Mouse (Mus musculus) thymus, adult 2 months (tissue): ENCODE measurements around the gene Chst14.

Experiments
- CTCF ChIP-seq: fragments of 200-500 bp; IDR thresholded peaks from 2 replicates; pipeline ENCODE4 v1.5.1; 2012; ENCODE audit warnings: mild to moderate bottlenecking, control low read depth, low read length, moderate library complexity, borderline replicate concordance; ENCODE audit not compliant: control insufficient read depth, poor library complexity, insufficient read depth; ENCODE audit errors: extremely low read depth
- POLR2A ChIP-seq: fragments of 200-500 bp; IDR thresholded peaks from 2 replicates; pipeline ENCODE4 v1.6.1; 2012; ENCODE audit warnings: mild to moderate bottlenecking, low read length, control low read depth, moderate library complexity; ENCODE audit not compliant: control insufficient read depth, poor library complexity, insufficient read depth; ENCODE audit errors: extremely low read depth

GRCm38 (mm10) chr2:118907781-118908180 lies 18.5 kb upstream of the Chst14 start:
- TF ChIP-seq POLR2A (no peak), CTCF (no peak)
